Comparison of ENCODE assay signal across 8 mouse cellular contexts in the genomic region with DNA sequence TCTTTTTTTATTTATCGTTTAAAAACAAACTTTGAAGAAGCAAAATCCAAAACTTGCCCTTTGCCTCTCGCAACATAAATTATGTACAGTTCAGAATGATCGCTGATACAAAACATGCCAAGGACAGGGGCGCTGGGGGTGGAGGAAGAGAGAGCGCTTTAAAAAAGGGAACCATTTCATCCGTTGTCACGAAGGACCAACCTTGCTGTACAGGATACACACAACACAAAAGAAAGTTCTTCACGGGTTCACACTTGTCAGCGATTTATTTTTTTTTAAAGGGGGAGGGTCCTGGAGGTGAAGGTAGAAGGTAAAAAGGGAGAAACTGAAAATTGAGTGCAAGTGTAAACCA. TPM values are rescaled to one million over a fixed set of nuclear protein-coding genes. Genes with fewer than 3 reads are reported as not detected.
DNase-seq lines count a peak whose midpoint lies in the region; ATAC-seq and TF ChIP-seq lines count a peak whose summit lies in the region.

No protein-coding gene starts in this region.

- H3K9ac ChIP-seq in heart, adult 2 months (ENCODE audit: low read depth, low read length), result peak overlapping the region; percentile 39

- H3K27ac ChIP-seq in heart, adult 2 months, result peak overlapping the region; percentile 97

- no peaks in the 10 kb centered on the region for H3K79me2 ChIP-seq in heart, adult 2 months (replicated peaks; ENCODE audit: control insufficient read depth, insufficient read depth, low read length)

- TF ChIP-seq CTCF in heart, adult 2 months (IDR thresholded peaks at IDR 0.05), result no peak
- no peak for TF ChIP-seq CTCF in E14TG2a.4 (conservative IDR thresholded peaks at IDR 0.05; ENCODE audit: low read length)

- intact Hi-C loops in heart, adult 2 months (cut with DNase I), result loop anchor here (2.0 to 5.0 kb wide), 2 partner anchors 39 to 86 kb away; a partner anchor contains a TSS
- intact Hi-C loops in gastrocnemius, postnatal 36 days (cut with DNase I), result loop anchor here (5.0 kb wide), 1 partner anchor 36 kb away; no protein-coding TSS in a partner anchor
- intact Hi-C loops in left cerebral cortex, postnatal 14 days (cut with DNase I), result no loop called here

- DNase-seq in heart, adult 2 months, result no peak
- DNase-seq in heart, adult 8-10 months (ENCODE audit: low spot score), result no peak
- DNase-seq in adrenal gland, postnatal 4 days (ENCODE audit: low spot score in 2 of 2), result no peak
- no peak for DNase-seq in gastrocnemius, postnatal 36 days
- no peak for DNase-seq in left cerebral cortex, postnatal 14 days (ENCODE audit: low spot score in 2 of 2)

- 9% methylated on average over 9 of the region's 9 CpGs for WGBS in heart, adult 2 months

- no peak for TF ChIP-seq EP300 in heart, adult 2 months (IDR thresholded peaks at IDR 0.05; ENCODE audit: insufficient read depth, low read depth, low read length)

- peak; percentile 47 for ATAC-seq in granulocyte monocyte progenitor cell, adult 5-6 weeks (replicated peaks; ENCODE audit: poor library complexity, severe bottlenecking)
- ATAC-seq in megakaryocyte, adult 5-6 weeks (ENCODE audit: poor library complexity, severe bottlenecking), result peak; percentile 62

- H3K27me3 ChIP-seq in heart, adult 2 months (ENCODE audit: control insufficient read depth, insufficient read depth, low read length), result no peaks in the 10 kb centered on the region
- H3K27me3 ChIP-seq in E14TG2a.4 (ENCODE audit: insufficient read depth, low read length), result no peaks in the 10 kb centered on the region

- no peaks in the 10 kb centered on the region for H3K9me3 ChIP-seq in E14TG2a.4 (ENCODE audit: low read length)

- TF ChIP-seq POLR2A in heart, adult 2 months (IDR thresholded peaks at IDR 0.05; ENCODE audit: insufficient read depth, low read depth, low read length), result no peak

- H3K4me1 ChIP-seq in heart, adult 2 months (ENCODE audit: control insufficient read depth, insufficient read depth, low read length), result peaks cover 4% of the 10 kb centered on the region
- peaks cover 79% of the 10 kb centered on the region for H3K4me1 ChIP-seq in E14TG2a.4 (replicated peaks; ENCODE audit: low read depth, low read length)

- peaks cover 7% of the 10 kb centered on the region; the same call in 1 of the 2 replicates for H3K36me3 ChIP-seq in heart, adult 2 months (ENCODE audit: control insufficient read depth, insufficient read depth, low read length)
- H3K36me3 ChIP-seq in E14TG2a.4 (ENCODE audit: insufficient read depth, low read length), result peaks cover 59% of the 10 kb centered on the region

- peak overlapping the region; percentile 97 for H3K4me3 ChIP-seq in heart, adult 2 months
- peak overlapping the region; percentile 91 for H3K4me3 ChIP-seq in E14TG2a.4 (replicated peaks; ENCODE audit: low read length)

RNA-seq across cellular contexts. Expression of a gene that starts 0.3 kb away (rescaled TPM):
- total RNA-seq in heart, adult 2 months (2021), result 100 to 1,000 TPM; 104 to 114 TPM
- polyA plus RNA-seq in heart, adult 2 months (2012; rRNA removed), result 95.7 and 200 TPM in 2 replicates
- 100 to 1,000 TPM in 2 of 4 experiments, 10 to 100 TPM in 2; 96.7 to 129 (median 109) TPM for total RNA-seq in heart, adult 8-10 months (2022)
- 34.2 and 63.8 TPM in 2 replicates for total RNA-seq in granulocyte monocyte progenitor cell, adult 5-6 weeks (2014; fragmentation: Nextera tagmentation)
- total RNA-seq in granulocyte monocyte progenitor cell, adult 5-6 weeks (2017), result 85.0 and 110 TPM in 2 replicates
- total RNA-seq in megakaryocyte, adult 5-6 weeks (2015), result 60.5 TPM in 2 replicates
- total RNA-seq in megakaryocyte, adult 5-6 weeks (2017), result 99.7 and 126 TPM in 2 replicates
- total RNA-seq in adrenal gland, postnatal 4 days (2021), result 10 to 100 TPM; 66.4 to 68.2 TPM
- 10 to 100 TPM; 39.3 to 50.3 TPM for total RNA-seq in gastrocnemius, postnatal 36 days (2021)
- 10 to 100 TPM; 41.5 to 45.4 TPM for total RNA-seq in left cerebral cortex, postnatal 14 days (2021)

RNA-seq across cellular contexts. Expression of a gene that starts 22.4 kb away (rescaled TPM):
- total RNA-seq in heart, adult 2 months (2021), result under 1 TPM; 0.45 to 0.50 TPM
- 0.12 and 0.23 TPM in 2 replicates for polyA plus RNA-seq in heart, adult 2 months (2012; rRNA removed)
- total RNA-seq in heart, adult 8-10 months (2022), result under 1 TPM; 0.63 to 0.84 (median 0.72) TPM
- total RNA-seq in granulocyte monocyte progenitor cell, adult 5-6 weeks (2014; fragmentation: Nextera tagmentation), result not detected in 2 replicates
- not detected in 2 replicates for total RNA-seq in granulocyte monocyte progenitor cell, adult 5-6 weeks (2017)
- not detected in 2 replicates for total RNA-seq in megakaryocyte, adult 5-6 weeks (2015)
- 0.15 and 0.16 TPM in 2 replicates for total RNA-seq in megakaryocyte, adult 5-6 weeks (2017)
- 1 to 10 TPM in 1 of 2 experiments, under 1 TPM in 1; 0.76 to 4.2 TPM for total RNA-seq in adrenal gland, postnatal 4 days (2021)
- total RNA-seq in gastrocnemius, postnatal 36 days (2021), result under 1 TPM; 0.28 to 0.96 TPM
- 100 to 1,000 TPM; 421 to 445 TPM for total RNA-seq in left cerebral cortex, postnatal 14 days (2021)

RNA-seq across cellular contexts. Expression of a gene that starts 39.3 kb away (rescaled TPM):
- total RNA-seq in heart, adult 2 months (2021), result 10 to 100 TPM; 51.3 to 56.5 TPM
- polyA plus RNA-seq in heart, adult 2 months (2012; rRNA removed), result 17.1 and 17.7 TPM in 2 replicates
- total RNA-seq in heart, adult 8-10 months (2022), result 10 to 100 TPM; 54.7 to 66.1 (median 59.8) TPM
- total RNA-seq in granulocyte monocyte progenitor cell, adult 5-6 weeks (2014; fragmentation: Nextera tagmentation), result 59.0 and 81.0 TPM in 2 replicates
- total RNA-seq in granulocyte monocyte progenitor cell, adult 5-6 weeks (2017), result 15.8 and 24.9 TPM in 2 replicates
- 33.7 and 37.1 TPM in 2 replicates for total RNA-seq in megakaryocyte, adult 5-6 weeks (2015)
- total RNA-seq in megakaryocyte, adult 5-6 weeks (2017), result 16.7 and 52.1 TPM in 2 replicates
- total RNA-seq in adrenal gland, postnatal 4 days (2021), result 10 to 100 TPM; 68.9 to 71.5 TPM
- 10 to 100 TPM; 42.7 to 46.4 TPM for total RNA-seq in gastrocnemius, postnatal 36 days (2021)
- total RNA-seq in left cerebral cortex, postnatal 14 days (2021), result 10 to 100 TPM; 73.2 to 75.3 TPM

RNA-seq across cellular contexts. Expression of a gene that starts 42.0 kb away (rescaled TPM):
- not detected for total RNA-seq in heart, adult 2 months (2021)
- not detected in 2 replicates for polyA plus RNA-seq in heart, adult 2 months (2012; rRNA removed)
- total RNA-seq in heart, adult 8-10 months (2022), result not detected
- total RNA-seq in granulocyte monocyte progenitor cell, adult 5-6 weeks (2014; fragmentation: Nextera tagmentation), result not detected in 2 replicates
- total RNA-seq in granulocyte monocyte progenitor cell, adult 5-6 weeks (2017), result not detected in 2 replicates
- total RNA-seq in megakaryocyte, adult 5-6 weeks (2015), result not detected in 2 replicates
- not detected in 2 replicates for total RNA-seq in megakaryocyte, adult 5-6 weeks (2017)
- total RNA-seq in adrenal gland, postnatal 4 days (2021), result not detected
- not detected for total RNA-seq in gastrocnemius, postnatal 36 days (2021)
- not detected for total RNA-seq in left cerebral cortex, postnatal 14 days (2021)

RNA-seq across cellular contexts. Expression of a gene that starts 53.7 kb away (rescaled TPM):
- under 1 TPM; 0.20 to 0.29 TPM for total RNA-seq in heart, adult 2 months (2021)
- polyA plus RNA-seq in heart, adult 2 months (2012; rRNA removed), result 0.23 and 0.70 TPM in 2 replicates
- total RNA-seq in heart, adult 8-10 months (2022), result under 1 TPM in 3 of 4 experiments, not detected in 1; 0.16 to 0.44 (median 0.26) TPM
- 0.47 TPM in 1 of 2 replicates, not detected in the other for total RNA-seq in granulocyte monocyte progenitor cell, adult 5-6 weeks (2014; fragmentation: Nextera tagmentation)
- 0.26 TPM in 1 of 2 replicates, not detected in the other for total RNA-seq in granulocyte monocyte progenitor cell, adult 5-6 weeks (2017)
- total RNA-seq in megakaryocyte, adult 5-6 weeks (2015), result 0.04 and 0.34 TPM in 2 replicates
- not detected in 2 replicates for total RNA-seq in megakaryocyte, adult 5-6 weeks (2017)
- 1 to 10 TPM in 1 of 2 experiments, under 1 TPM in 1; 0.68 to 1.2 TPM for total RNA-seq in adrenal gland, postnatal 4 days (2021)
- total RNA-seq in gastrocnemius, postnatal 36 days (2021), result under 1 TPM; 0.69 to 0.87 TPM
- total RNA-seq in left cerebral cortex, postnatal 14 days (2021), result under 1 TPM; 0.55 to 0.75 TPM

Comparison
In these comparisons a context has a peak if more than half of its experiments do, and no peak if none do; other contexts are left out.
1. RNA of a gene that starts 22.4 kb away (total RNA-seq): 421 to 445 TPM in left cerebral cortex, postnatal 14 days; 0.76 to 4.2 TPM in adrenal gland, postnatal 4 days, 0.28 to 0.96 TPM in gastrocnemius, postnatal 36 days, 0.63 to 0.84 TPM in heart, adult 8-10 months, 0.45 to 0.50 TPM in heart, adult 2 months, 0.15 to 0.16 TPM in megakaryocyte, adult 5-6 weeks and not detected in granulocyte monocyte progenitor cell, adult 5-6 weeks; every median in the first group is over 10 times any median in the second.